Mouse (Mus musculus) forebrain, embryonic 11.5 days (tissue): ENCODE measurements around the gene Setdb1. TPM values are rescaled to one million over a fixed set of nuclear protein-coding genes. Genes with fewer than 3 reads are reported as not detected.
A peak's percentile ranks its signal among the peaks of the same experiment; 100 is the strongest.

Experiments used
- ATAC-seq: fragments of 200-750 bp; cut with Nextera tagmentation; replicated peaks from 2 replicates; pipeline ENCODE4 v1.8.0; 2017; ENCODE audit warnings: moderate TSS enrichment; ENCODE audit not compliant: low FRiP score
- DNase-seq: peaks from one replicate; pipeline ENCODE4 v3.0.0-alpha.2; 2017; ENCODE audit warnings: low spot score
- H3K27ac ChIP-seq: fragments of 300-500 bp; sonication (generic); 2 replicates; pipeline ENCODE4 v1.5.1; 2014; ENCODE audit warnings: low read depth, low read length
- H3K27me3 ChIP-seq: fragments of 300-500 bp; sonication (generic); 2 replicates; pipeline ENCODE4 v1.6.1; 2014; ENCODE audit warnings: mild to moderate bottlenecking, low read length, mixed read lengths; ENCODE audit not compliant: control insufficient read depth, insufficient read depth
- H3K36me3 ChIP-seq: fragments of 300-500 bp; sonication (generic); 2 replicates; pipeline ENCODE4 v1.6.1; 2014; ENCODE audit warnings: mild to moderate bottlenecking, low read length, moderate library complexity, mixed read lengths; ENCODE audit not compliant: control insufficient read depth, insufficient read depth
- H3K4me1 ChIP-seq: fragments of 300-500 bp; sonication (generic); replicated peaks from 2 replicates; pipeline ENCODE4 v1.6.1; 2014; ENCODE audit warnings: low read length, mixed read lengths; ENCODE audit not compliant: control insufficient read depth, insufficient read depth
- H3K4me2 ChIP-seq: fragments of 300-500 bp; sonication (generic); 2 replicates; pipeline ENCODE4 v1.6.1; 2014; ENCODE audit warnings: low read depth, mild to moderate bottlenecking, low read length, moderate library complexity, mixed read lengths; ENCODE audit not compliant: severe bottlenecking
- H3K4me3 ChIP-seq: fragments of 300-500 bp; sonication (generic); 2 replicates; pipeline ENCODE4 v1.5.1; 2014; ENCODE audit warnings: low read depth, low read length
- H3K9ac ChIP-seq: fragments of 300-500 bp; sonication (generic); 2 replicates; pipeline ENCODE4 v1.6.1; 2014; ENCODE audit warnings: low read length
- H3K9me3 ChIP-seq: fragments of 300-500 bp; sonication (generic); 2 replicates; pipeline ENCODE4 v1.6.1; 2016; ENCODE audit warnings: low read length, mixed read lengths; ENCODE audit not compliant: control insufficient read depth
- WGBS: fragments of 180-500 bp; shearing (Covaris S2); extraction: QIAGEN DNeasy Blood & Tissue Kit; methylation state at CpG from one replicate; pipeline ENCODE4 v1.1.7; 2014; 5-methylcytosine and 5-hydroxymethylcytosine counted together
- polyA plus RNA-seq: library from polyadenylated mRNA; unstranded; fragments of >200 nt; fragmentation: Nextera tagmentation; extraction: Ambion mirVana; gene quantifications from 2 replicates; pipeline ENCODE4 v1.2.1, GENCODE M21; 2014

Gene Setdb1
- polyA plus RNA-seq, 1 experiment from 2014 or later, result 76.7 TPM

DNA sequence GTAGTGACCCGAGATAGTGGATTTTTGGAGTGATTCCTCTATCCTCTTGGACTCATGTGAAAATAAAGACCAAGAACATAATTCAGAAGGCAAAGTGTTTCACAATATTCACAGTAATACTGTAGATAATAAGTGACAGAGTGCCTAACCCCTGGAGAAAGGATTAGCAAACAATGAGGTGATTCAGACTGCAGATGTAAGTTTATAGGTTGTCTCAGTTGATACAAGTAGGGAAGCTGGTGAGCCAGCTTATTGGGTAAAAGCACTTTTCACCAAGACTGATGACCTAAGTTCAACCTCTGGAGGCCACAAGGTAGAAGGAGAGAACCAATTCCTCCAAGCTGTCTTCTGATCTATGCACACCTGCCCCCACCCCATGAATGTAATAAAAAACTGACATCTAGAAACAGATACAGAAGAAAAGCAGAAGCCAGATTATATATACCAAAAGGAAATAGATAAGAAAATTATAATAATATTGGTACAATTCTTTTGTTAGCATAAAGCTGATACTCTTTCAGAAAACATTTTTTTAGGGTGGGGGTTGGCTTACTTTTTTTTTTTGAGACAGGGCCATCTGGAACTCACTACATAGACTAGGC, 28.1 kb downstream of the Setdb1 start:
- H3K9ac ChIP-seq, result no peak overlapping the region
- DNase-seq, result no peak
- H3K9me3 ChIP-seq, result no peaks in the 10 kb centered on the region
- 91% methylated on average over 1 of the region's 1 CpGs for WGBS
- H3K4me2 ChIP-seq, result no peak overlapping the region
- no peak for ATAC-seq
- H3K4me1 ChIP-seq, result no peaks in the 10 kb centered on the region
- no peak overlapping the region for H3K27ac ChIP-seq
- H3K4me3 ChIP-seq, result no peak overlapping the region
- H3K27me3 ChIP-seq, result no peaks in the 10 kb centered on the region
- peaks cover 24% of the 10 kb centered on the region for H3K36me3 ChIP-seq

DNA sequence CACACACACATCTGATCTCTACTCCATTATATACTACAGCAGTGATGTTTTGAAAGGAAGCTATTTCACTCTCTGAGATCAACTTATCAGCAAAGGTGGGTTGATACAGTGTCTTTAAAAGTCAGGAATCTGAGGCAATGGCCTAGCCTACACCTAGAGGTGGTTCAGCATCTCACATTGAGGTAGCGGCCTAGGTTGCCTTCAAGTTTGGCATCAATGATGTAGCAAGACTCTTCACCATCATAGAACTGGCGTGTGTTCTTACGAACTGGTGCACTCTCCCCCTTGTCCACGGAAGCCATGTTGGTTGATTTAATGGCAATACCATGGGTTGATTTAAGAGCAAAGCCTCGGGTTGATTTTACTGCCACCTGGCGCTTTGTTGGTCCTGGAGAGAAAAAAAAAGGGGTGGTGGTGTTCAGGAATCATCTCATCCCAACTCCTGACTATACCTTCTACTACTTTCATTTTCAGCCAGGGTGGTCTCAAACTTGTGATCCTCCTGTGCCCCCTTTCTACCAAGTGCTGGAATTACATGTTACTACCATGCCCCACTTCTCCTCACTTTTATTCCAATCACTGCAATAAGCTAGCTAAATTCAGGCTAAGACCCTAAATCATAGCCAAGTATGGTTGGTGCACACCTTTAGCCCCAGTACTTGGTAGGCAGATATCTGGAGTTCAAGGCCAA, 32.4 kb downstream of the Setdb1 start:
- H3K27me3 ChIP-seq, result no peaks in the 10 kb centered on the region
- peaks cover 31% of the 10 kb centered on the region for H3K36me3 ChIP-seq
- no peaks in the 10 kb centered on the region for H3K9me3 ChIP-seq
- H3K9ac ChIP-seq, result no peak overlapping the region
- no peak for ATAC-seq
- no peak overlapping the region for H3K4me2 ChIP-seq
- H3K27ac ChIP-seq, result no peak overlapping the region
- DNase-seq, result no peak
- WGBS, result 91% methylated on average over 6 of the region's 6 CpGs
- H3K4me3 ChIP-seq, result no peak overlapping the region
- H3K4me1 ChIP-seq, result 0 out of 2 replicates have a peak, but pooled peaks cover 3% of the 10 kb centered on the region

DNA sequence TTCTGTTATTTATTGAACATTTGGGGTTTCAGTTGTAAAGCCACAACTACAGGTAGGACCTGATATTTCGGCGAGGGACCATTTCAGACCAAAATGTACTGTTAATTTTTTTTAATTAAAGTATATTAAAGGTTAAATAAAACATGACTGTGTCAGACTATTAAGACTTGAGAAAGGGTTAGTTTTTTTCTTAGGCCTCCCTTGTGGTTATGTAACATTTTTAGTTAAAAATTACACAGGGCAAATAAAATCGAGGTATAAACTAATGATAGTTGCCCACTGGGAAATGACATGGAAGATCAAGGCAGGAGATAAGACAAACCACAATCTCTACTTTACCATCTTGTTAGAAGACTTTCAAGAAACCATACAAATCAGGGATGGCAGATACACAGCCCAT, 33.6 kb downstream of the Setdb1 start:
- no peak for DNase-seq
- H3K9ac ChIP-seq, result no peak overlapping the region
- no peak overlapping the region for H3K4me3 ChIP-seq
- ATAC-seq, result no peak
- H3K36me3 ChIP-seq, result peaks cover 31% of the 10 kb centered on the region
- H3K27me3 ChIP-seq, result no peaks in the 10 kb centered on the region
- H3K9me3 ChIP-seq, result no peaks in the 10 kb centered on the region
- peaks cover 3% of the 10 kb centered on the region; the same call in 1 of the 2 replicates for H3K4me1 ChIP-seq
- no peak overlapping the region for H3K4me2 ChIP-seq
- no peak overlapping the region for H3K27ac ChIP-seq
- 97% methylated on average over 3 of the region's 3 CpGs for WGBS

DNA sequence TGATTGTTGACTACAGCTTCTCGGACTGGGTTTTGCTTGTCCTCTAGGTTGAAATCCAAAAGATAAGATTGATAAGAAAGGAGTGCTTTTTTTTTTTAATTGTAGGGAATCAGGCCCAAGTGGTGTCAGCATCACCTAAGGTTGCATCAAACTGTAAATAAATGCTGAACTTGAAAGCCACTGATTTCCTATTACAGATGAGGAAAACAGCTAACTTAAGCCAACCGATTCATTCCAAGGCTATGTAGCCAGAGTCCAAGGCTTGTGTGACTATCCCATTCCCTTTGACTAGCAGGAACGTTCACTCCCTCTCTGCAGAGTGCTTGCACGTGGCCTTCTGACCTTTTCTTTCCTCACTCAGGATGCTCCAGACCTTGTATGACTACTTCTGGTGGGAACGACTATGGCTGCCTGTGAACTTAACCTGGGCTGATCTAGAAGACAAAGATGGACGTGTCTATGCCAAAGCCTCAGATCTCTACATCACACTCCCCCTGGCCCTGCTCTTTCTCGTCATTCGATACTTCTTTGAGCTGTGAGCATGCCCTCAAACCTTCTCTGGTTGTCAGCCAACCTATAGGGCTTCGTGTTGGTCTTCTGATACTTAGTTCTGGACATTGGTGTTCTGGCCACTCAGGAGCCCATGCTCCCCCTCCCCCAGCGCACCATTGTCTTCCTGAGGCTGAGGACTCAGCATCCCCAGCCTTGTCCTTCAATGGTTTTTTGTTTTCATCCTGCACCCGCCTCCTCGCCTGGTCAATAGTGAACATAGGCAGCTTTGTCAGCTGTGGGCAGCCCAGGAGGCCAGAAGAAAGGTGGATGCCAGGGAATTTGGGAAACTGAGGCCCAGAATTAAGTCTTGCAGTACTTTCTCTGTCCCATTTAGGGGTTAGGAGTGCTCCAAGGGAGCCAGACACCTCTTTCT, 37.0 kb downstream of the Setdb1 start:
- peaks cover 7% of the 10 kb centered on the region; the same call in 1 of the 2 replicates for H3K4me1 ChIP-seq
- no peaks in the 10 kb centered on the region for H3K27me3 ChIP-seq
- WGBS, result 79% methylated on average over 12 of the region's 12 CpGs
- H3K36me3 ChIP-seq, result peaks cover 22% of the 10 kb centered on the region
- DNase-seq (no peak), ATAC-seq (no peak)
- no peak overlapping the region for H3K27ac ChIP-seq
- H3K9me3 ChIP-seq, result no peaks in the 10 kb centered on the region
- H3K9ac ChIP-seq, result no peak overlapping the region
- H3K4me3 ChIP-seq, result no peak overlapping the region
- no peak overlapping the region for H3K4me2 ChIP-seq

DNA sequence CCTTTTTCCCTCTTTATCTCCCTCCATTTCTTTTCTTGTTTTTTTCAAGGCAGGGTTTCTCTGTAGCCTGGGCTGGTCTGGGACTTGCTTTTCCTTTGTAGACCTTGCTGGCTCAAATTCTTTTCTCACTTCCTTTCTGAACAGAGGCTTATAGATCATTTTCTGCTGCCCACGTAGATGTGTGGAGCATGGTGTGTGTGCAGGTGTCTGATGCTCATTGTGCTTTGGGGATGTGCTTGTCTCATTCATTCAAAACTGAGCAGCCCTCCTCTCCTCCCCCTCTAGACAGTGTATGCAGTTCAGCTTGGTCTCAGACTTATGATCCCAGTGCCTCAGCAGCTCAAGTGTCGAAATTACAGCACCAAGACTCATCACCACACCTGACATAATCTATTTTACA, 37.9 kb downstream of the Setdb1 start:
- Histone ChIP-seq H3K4me3 (no peak overlapping the region), H3K9ac (no peak overlapping the region), H3K4me1 (peaks cover 7% of the 10 kb centered on the region; the same call in 1 of the 2 replicates), H3K27ac (no peak overlapping the region), H3K36me3 (peaks cover 15% of the 10 kb centered on the region), H3K4me2 (no peak overlapping the region), H3K27me3 (no peaks in the 10 kb centered on the region), H3K9me3 (no peaks in the 10 kb centered on the region)
- no peak for ATAC-seq
- 73% methylated on average over 2 of the region's 2 CpGs for WGBS
- no peak for DNase-seq

DNA sequence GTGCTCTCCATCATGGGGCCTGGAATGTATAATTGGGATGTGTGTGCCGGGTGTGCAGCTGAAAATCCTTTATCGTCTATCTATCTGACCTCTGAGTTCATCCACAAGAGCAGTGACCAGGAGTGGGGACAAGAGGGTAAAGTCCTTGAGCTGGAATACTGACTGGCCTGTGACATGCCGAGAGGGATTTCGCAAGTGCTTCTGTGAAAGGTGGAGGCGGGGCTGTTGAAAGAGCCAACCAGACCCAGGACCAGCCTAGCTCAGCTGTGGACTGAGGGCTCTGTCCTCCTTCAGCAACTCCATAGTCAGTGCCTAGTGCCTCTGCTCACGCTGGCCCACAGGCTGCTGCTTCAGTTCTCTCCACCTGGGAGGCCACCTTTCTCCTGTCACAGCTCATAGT, 38.5 kb downstream of the Setdb1 start:
- Histone ChIP-seq H3K9me3 (no peaks in the 10 kb centered on the region), H3K36me3 (peaks cover 9% of the 10 kb centered on the region; the same call in 1 of the 2 replicates), H3K4me1 (peaks cover 8% of the 10 kb centered on the region; the same call in 1 of the 2 replicates), H3K4me3 (no peak overlapping the region), H3K9ac (0 out of 2 replicates have a peak overlapping the region, but pooled peaks have one; percentile 6), H3K27me3 (no peaks in the 10 kb centered on the region), H3K27ac (no peak overlapping the region), H3K4me2 (no peak overlapping the region)
- DNase-seq, result no peak
- 30% methylated on average over 6 of the region's 6 CpGs for WGBS
- no peak for ATAC-seq

DNA sequence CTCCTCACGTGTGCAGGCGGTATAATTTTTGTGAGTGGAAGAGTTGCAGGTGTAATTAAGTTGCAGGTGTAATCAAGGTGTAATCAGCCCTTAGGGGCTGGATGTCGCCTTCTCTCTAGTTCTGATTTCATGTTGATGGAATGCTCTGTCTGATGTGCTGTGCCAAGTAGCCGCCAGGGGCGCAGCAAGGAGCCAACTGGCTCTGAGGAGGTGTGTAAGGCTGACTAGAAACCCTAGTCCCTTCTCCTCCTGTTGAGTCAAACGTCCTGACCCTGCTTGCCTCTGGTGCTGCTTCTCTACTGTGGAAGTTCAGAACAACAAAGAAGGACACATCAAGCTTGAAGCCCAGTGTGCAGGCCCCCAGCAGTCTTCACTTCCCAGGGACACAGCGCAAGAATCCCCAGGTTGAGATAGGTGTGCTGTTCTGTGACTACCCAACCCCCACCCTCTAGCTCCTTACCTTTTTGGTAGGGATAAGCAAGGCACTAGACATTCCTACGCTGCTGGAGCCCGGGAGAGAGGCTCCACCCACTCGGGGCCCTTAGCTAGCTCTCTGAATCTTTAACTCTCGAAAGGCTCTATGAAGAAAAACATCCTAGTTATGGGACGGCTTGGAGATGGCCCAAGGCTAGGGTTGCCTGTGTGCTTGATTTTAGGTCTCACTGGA, 39.5 kb downstream of the Setdb1 start:
- peaks cover 11% of the 10 kb centered on the region; the same call in 1 of the 2 replicates for H3K4me1 ChIP-seq
- ATAC-seq (no peak), DNase-seq (peak; percentile 77)
- no peaks in the 10 kb centered on the region for H3K9me3 ChIP-seq
- no peak overlapping the region for H3K4me3 ChIP-seq
- no peaks in the 10 kb centered on the region for H3K27me3 ChIP-seq
- peaks cover 5% of the 10 kb centered on the region; the same call in 1 of the 2 replicates for H3K36me3 ChIP-seq
- whole genome bisulfite sequencing, result 21% methylated on average over 12 of the region's 12 CpGs
- no peak overlapping the region for H3K4me2 ChIP-seq
- H3K27ac ChIP-seq, result no peak overlapping the region
- H3K9ac ChIP-seq, result no peak overlapping the region
